Mouse (Mus musculus) heart, adult 10 weeks (tissue): ENCODE data around the gene Oas1d. TPM values are rescaled to one million over a fixed set of nuclear protein-coding genes. Genes with fewer than 3 reads are reported as not detected.

Experiments used
- polyA plus RNA-seq: library from polyadenylated mRNA; stranded (reverse); fragments of 350-450 nt; fragmentation: Illumina TruSeq; extraction: RNeasy Lipid Tissue Mini Kit (QIAGEN cat#74804); gene quantifications from one replicate; pipeline ENCODE4 v1.2.3, GENCODE M21; 2014; ENCODE audit warnings: low read depth, low replicate concordance

Oas1d gene
- not detected for polyA plus RNA-seq

DNA sequence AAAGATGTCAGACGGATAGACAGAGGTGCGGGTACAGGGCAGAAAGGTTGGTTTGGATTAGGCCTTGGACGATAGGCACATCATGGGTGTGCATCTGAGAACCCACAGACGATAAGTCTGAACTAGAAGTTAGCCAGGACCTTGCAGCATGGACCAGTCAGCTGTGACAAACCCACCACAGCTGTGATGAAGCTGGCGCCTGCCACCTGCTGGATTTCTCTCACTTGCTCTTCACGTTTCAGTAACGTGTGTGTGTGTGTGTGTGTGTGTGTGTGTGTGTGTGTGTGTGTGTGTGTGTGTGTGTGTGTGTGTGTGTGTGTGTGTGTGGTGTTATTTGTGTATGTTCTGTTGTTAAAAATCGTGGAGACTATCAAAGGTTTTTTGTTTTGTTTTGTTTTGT, at the start of gene Oas1d:
Oas1d (plus strand) TSS at position 333 of the 400 bp plus-strand sequence.

GRCm38 (mm10) chr5:120887413-120887812, 26.9 kb upstream of the Oas1d start, which contains the start of gene Oas1g:
Gene Oas1g (minus strand): TSS chr5:120887613.

GRCm38 (mm10) chr5:120906791-120907733, 7.3 kb upstream of the Oas1d start, which contains the start of gene Oas1a:
Gene Oas1a (minus strand): TSS chr5:120907521.

Other genes starting within 250 kb of the Oas1d start
- gene Dtx1, start 202.6 kb upstream of the Oas1d start, polyA plus RNA-seq, result 0.73 TPM
- 8.4 TPM for gene Oas2, start 164.7 kb upstream of the Oas1d start, polyA plus RNA-seq
- 0.37 TPM for gene Oas3, start 136.9 kb upstream of the Oas1d start, polyA plus RNA-seq
- gene Oas1e, start 119.0 kb upstream of the Oas1d start, polyA plus RNA-seq, result not detected
- gene Oas1c, start 102.0 kb upstream of the Oas1d start, polyA plus RNA-seq, result 0.71 TPM
- not detected for gene Oas1f, start 67.2 kb upstream of the Oas1d start, polyA plus RNA-seq
- not detected for gene Oas1h, start 53.1 kb upstream of the Oas1d start, polyA plus RNA-seq
- gene Oas1g, start 26.9 kb upstream of the Oas1d start, polyA plus RNA-seq, result 2.9 TPM
- gene Oas1a, start 7.0 kb upstream of the Oas1d start, polyA plus RNA-seq, result 3.8 TPM
- not detected for gene Rph3a, start 95.6 kb downstream of the Oas1d start, polyA plus RNA-seq